Mouse (Mus musculus) kidney, adult 8-10 months (tissue): Measurements from ENCODE around the gene Ankrd12.

Source experiments
- DNase-seq, 2 experiments: peaks; one replicate each; pipeline ENCODE4 v3.0.0; 2022

The Ankrd12 gene

DNA sequence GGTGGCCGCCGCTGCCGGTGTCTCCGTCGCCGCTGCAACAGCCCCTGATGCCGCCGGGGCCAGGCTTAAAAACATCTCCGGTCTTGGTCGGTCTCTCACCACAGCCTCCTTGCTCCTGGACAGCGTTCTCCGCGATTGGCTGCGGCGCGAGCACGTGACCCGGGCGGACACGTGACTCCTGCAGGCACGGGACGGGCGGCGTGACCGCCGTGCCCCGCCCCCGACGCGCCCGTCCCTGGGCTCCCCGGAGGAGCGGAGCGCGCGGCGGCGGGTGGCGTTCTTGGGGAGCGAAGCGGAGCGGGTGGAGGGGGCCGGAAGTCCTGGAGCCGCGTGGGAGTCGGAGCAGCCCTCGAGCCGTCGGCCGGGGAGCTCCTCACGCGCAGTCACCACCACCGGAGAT is at the start of gene Ankrd12:
Gene Ankrd12, minus strand, starts transcription at position 156 of the 400 bp plus-strand sequence.
- peak; percentile 96 for DNase-seq

DNA sequence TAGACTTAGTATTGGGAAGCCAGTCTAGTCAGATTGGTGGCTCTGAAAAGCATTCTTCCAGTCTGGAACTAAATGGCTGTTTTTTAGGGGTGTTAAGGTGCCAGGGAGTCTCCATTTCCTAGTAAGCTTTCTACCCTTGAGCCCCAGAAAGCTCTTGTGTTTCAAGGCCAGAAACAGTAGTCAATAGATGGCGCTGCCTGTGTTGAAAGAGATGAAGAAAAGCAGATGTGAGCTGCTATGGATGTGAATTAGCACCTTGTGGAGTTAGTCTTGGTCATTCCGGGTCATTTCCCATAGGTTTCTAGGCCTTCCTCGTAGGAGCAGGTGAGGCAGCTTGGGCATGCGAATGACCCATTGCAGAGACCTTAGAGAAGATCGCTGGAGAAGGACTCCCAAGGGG is 48.3 kb upstream of the Ankrd12 start:
- DNase-seq = no peak

- DNase-seq = no peak
Observed at GRCm38 (mm10) chr17:66123816-66124610, 47.1 kb upstream of the Ankrd12 start.

GRCm38 (mm10) chr17:66123066-66123815 is 46.4 kb upstream of the Ankrd12 start, which contains the start of gene Ddx11:
Gene Ddx11 (plus strand): TSS chr17:66123520.
- peak; percentile 90 to 93 for DNase-seq

- no peak for DNase-seq
Observed at GRCm38 (mm10) chr17:66120701-66121100, 43.8 kb upstream of the Ankrd12 start.

GRCm38 (mm10) chr17:66118991-66119390 is 42.1 kb upstream of the Ankrd12 start:
- DNase-seq = no peak

- no peak for DNase-seq
Observed at GRCm38 (mm10) chr17:66112166-66112565, 35.3 kb upstream of the Ankrd12 start.

DNA sequence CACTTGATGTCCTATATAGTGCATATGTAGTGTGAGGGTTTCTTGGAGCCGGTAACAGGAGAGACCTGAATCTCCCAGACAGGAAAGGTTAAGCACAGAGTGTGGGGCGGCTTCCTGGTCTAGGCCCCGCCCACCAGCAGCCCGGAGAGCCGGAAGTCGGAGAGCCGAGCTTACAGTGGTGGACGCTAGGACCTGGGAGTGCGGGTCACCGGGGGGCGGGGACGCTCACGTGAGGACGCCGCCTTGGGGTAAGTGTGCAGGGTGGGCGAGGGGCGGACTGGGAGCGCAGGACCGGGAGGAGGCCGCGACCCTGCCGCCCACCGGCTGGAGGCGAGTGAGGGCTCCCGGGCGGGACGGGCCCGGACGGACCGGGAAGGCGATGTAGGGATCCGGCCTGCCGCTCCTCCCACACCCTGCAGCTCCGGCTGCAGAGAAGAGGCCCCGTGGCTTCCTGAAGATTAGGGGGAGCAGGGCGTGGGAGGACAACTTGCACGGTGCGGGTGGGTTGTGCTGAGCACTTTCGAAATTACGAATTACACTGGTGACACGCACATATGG is 34.6 kb upstream of the Ankrd12 start, which contains the start of gene Washc1:
Gene Washc1, plus strand, starts transcription at position 144 of the 558 bp plus-strand sequence.
- DNase-seq = peak; percentile 87 to 91

DNA sequence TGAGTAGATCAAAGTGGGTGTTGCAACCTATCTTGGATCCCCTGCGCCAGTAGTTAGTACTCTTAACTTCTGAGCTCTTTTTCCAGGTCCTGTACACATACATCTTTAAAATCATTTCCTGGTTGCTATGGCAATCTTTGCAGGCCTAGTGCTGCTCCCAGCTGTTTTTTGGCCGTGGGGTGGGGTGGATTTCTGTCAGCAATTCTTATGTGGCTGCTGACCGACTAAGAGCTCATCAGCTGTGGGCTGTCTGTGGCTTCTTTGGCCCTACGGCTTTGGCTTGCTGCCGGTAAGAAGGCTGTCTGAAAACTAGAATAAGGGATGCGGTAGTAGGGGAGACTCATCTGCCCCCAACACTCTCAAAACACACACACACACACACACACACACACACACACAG is 33.9 kb upstream of the Ankrd12 start:
- DNase-seq = no peak

DNA sequence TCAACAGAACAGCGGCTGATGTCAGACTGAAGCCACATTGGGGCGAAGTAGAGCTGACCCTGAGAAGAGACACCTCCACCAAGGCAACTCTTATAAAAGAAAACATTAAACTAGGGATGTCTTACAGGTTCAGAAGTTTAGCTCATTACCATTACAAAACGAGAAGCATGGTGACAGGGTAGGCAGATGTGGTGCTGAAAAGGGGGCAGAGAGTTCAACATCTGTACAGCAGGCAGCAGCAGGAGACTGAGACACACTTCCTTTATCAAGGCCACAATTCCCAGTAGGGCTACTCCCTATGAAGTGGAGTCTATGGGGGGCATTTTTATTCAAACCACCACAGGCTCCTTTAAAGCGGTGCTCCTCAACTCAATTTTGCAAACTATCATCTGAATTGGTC is 31.3 kb upstream of the Ankrd12 start:
- DNase-seq = no peak

DNA sequence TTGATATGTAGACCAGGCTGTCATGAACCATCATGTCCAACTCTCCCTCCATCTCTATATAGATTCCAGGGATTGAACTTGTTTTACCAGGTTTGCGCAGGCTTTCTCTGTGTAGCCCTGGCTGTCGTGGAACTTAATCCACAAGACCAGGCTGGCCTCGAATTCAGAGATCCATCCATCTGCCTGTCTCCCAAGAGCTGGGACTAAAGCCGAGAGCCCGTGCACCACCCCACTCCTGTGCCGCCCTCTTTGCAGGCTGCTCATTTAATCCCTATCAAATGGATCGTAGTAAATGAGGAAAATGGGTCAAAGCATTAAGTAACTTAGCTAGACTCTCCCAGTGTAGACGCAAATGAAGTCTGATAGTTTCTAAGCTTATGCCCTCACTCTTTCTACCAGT is 30.6 kb upstream of the Ankrd12 start:
- DNase-seq = no peak

DNA sequence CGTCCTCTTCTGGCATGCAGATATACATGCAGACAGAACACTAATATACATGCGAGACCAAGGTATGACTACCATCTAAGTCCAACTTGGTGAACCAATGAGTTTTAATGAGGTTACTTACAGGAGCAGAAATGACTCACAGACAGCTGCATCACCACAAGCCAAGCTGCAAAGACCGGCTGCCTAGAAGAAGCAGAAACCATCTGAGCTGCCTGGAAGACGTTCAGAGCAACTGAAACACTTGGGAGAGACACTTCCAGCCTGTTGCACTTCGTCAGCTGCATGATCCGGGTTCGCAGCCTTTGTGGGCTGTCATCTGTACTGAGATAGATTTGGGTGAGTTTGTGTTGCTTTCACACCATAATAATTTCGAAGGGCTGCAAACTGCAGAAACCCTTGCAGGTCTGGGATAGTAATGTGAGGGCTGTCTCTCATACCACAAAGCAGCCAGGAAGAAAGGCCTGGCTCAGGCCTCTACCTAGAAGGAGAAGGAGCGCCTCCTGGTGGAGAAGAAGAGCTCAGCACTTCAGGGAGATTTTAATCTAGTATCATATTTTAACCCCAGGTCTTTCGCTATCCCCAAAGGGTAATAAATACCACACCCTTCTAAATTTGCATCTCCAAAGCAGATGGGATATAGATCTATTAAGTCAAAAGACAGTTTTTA is 29.8 kb upstream of the Ankrd12 start:
- peak; percentile 41 to 57 for DNase-seq

GRCm38 (mm10) chr17:66104076-66104475 is 27.2 kb upstream of the Ankrd12 start:
- no peak for DNase-seq

GRCm38 (mm10) chr17:66101380-66102330 is 24.8 kb upstream of the Ankrd12 start, which contains the start of gene Ndufv2:
Gene Ndufv2 (minus strand): TSS chr17:66101559.
- peak; percentile 90 to 91 for DNase-seq

DNA sequence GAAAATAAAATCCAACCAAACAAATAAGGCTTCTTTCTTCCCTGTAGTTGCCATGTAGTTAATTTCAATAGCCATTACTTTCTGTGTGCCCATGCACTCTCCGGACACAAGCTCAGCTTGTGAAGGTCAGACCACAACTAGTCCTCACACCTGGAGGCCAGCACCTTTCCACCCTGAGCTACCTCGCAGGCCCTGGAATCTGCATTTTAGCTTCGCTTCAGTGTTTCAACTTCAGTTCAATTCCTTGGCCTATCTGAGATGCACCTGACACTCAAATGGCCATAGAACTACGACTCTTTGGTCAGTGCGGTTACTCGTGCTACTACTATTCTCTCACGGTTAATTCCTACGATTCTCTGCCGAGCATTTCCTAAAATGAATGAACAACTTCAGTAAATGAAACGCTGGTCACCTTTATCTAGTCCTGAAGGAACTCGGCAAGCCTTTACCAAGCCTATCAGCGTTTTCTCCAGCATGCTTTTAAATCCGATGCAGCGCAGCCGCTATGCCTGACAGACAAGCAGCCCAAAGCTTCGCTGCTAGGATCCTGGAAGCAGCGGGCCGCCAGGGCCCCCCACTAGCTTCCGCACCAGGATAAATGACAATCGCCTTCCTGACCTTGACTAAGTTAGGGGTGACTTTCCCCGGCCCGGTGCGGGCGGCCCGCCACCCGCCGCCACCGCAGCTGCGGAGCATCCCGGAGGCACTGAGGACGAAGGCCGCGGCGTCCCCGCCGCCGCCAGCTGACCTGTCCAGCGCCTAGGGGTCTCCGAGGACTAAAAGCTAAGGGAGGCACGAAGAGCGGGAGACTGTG is 23.9 kb upstream of the Ankrd12 start:
- DNase-seq = peak in 1 of 2 experiments; percentile 20

DNA sequence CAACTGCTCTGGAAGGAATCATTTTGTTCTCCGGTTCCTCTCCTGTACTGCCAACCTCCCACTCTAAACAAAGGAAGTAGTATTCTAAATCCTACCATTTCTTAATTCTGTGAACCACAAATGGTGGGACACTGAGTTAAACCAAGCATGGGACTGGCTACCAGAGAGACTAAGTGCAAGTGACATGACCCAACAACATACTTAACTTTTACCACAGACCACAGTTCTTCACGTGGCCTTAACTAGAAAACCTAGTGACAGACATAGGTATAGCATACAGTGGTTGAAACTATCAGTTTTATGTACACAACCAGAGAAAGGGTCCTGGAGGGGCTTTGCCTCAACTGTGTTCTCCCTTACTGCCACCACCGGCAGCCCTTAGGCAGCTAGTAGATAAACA is 15.8 kb upstream of the Ankrd12 start:
- DNase-seq = no peak

DNA sequence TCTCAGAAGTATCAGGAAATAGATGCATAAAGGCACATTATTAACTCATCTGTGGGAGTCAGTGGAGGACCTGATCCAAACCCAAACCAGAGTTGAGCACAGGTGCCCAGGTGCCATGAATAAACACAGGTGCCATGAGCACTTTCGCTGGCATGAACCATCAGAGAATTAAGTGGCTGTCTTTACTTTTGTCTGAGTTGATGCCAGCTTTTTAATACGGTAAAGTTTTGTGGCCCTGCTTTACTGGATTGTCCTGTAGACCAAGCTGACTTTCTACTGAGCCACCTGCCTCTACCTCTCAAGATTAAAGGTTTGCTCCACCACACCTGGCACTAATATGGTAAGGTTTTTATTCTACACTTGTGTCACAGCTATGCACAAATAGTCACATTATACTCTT is 15.2 kb upstream of the Ankrd12 start:
- DNase-seq = no peak

- DNase-seq = no peak
Observed at GRCm38 (mm10) chr17:66091392-66091791, 14.5 kb upstream of the Ankrd12 start.

- no peak for DNase-seq
Observed at GRCm38 (mm10) chr17:66090251-66090650, 13.4 kb upstream of the Ankrd12 start.

DNA sequence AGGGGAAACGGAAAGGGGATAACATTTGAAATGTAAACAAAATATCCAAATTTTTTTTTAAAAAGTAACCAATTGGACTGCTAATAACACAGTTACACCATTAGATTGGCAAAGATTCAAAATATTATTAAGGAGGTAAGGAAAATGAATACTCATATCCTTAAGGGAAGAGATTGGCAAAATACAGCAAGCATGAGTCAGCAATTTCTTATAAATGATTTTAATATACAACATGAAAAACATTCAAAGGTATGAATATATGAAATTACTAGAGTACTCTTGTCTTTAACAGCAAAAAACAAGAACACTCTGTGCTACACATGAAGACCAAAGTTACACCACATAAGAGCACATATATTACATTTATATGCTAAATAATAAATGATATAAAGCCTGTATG is 8.1 kb upstream of the Ankrd12 start:
- DNase-seq = no peak

GRCm38 (mm10) chr17:66084486-66084885 is 7.6 kb upstream of the Ankrd12 start:
- no peak for DNase-seq
